Mouse (Mus musculus) neural tube, embryonic 11.5 days (tissue): ENCODE data around the gene Akap2. TPM values are rescaled to one million over a fixed set of nuclear protein-coding genes. Genes with fewer than 3 reads are reported as not detected.

Experiments used
- ATAC-seq: fragments of 200-750 bp; cut with Nextera tagmentation; 2 replicates; pipeline ENCODE4 v1.8.0; 2017; ENCODE audit warnings: moderate number of reproducible peaks, mild to moderate bottlenecking, moderate TSS enrichment, moderate library complexity; ENCODE audit not compliant: insufficient read depth, low FRiP score, low TSS enrichment
- DNase-seq: peaks from one replicate; pipeline ENCODE4 v3.0.0-alpha.2; 2015; ENCODE audit warnings: low spot score
- H3K27ac ChIP-seq: fragments of 300-500 bp; sonication (generic); 2 replicates; pipeline ENCODE4 v1.5.1; 2014; ENCODE audit warnings: low read depth, mild to moderate bottlenecking, low read length
- H3K27me3 ChIP-seq: fragments of 300-500 bp; sonication (generic); 2 replicates; pipeline ENCODE4 v1.6.1; 2014; ENCODE audit warnings: mild to moderate bottlenecking, low read length, mixed read lengths; ENCODE audit not compliant: control insufficient read depth, insufficient read depth
- H3K36me3 ChIP-seq: fragments of 300-500 bp; sonication (generic); 2 replicates; pipeline ENCODE4 v1.6.1; 2014; ENCODE audit warnings: mild to moderate bottlenecking, low read length, moderate library complexity, mixed read lengths; ENCODE audit not compliant: control insufficient read depth, insufficient read depth
- H3K4me1 ChIP-seq: fragments of 300-500 bp; sonication (generic); 2 replicates; pipeline ENCODE4 v1.6.1; 2014; ENCODE audit warnings: low read length, mixed read lengths; ENCODE audit not compliant: control insufficient read depth, insufficient read depth
- H3K4me2 ChIP-seq: fragments of 300-500 bp; sonication (generic); 2 replicates; pipeline ENCODE4 v1.6.1; 2014; ENCODE audit warnings: low read depth, mild to moderate bottlenecking, moderate library complexity
- H3K4me3 ChIP-seq: fragments of 300-500 bp; sonication (generic); 2 replicates; pipeline ENCODE4 v1.5.1; 2014; ENCODE audit warnings: low read depth, low read length
- H3K9ac ChIP-seq: fragments of 300-500 bp; sonication (generic); 2 replicates; pipeline ENCODE4 v1.6.1; 2014; ENCODE audit warnings: mild to moderate bottlenecking, low read length
- H3K9me3 ChIP-seq: fragments of 300-500 bp; sonication (generic); 2 replicates; pipeline ENCODE4 v1.6.1; 2016; ENCODE audit warnings: low read length; ENCODE audit not compliant: control insufficient read depth
- WGBS: fragments of 180-500 bp; shearing (Covaris S2); extraction: QIAGEN DNeasy Blood & Tissue Kit; methylation state at CpG from one replicate; pipeline ENCODE4 v1.1.7; 2014; 5-methylcytosine and 5-hydroxymethylcytosine counted together
- polyA plus RNA-seq: library from polyadenylated mRNA; unstranded; fragments of >200 nt; fragmentation: Nextera tagmentation; extraction: Ambion mirVana; gene quantifications from 2 replicates; pipeline ENCODE4 v1.2.1, GENCODE M21; 2014

The Akap2 gene
- polyA plus RNA-seq, 1 experiment from 2014 or later = 29.7 TPM

- no peak for DNase-seq
- Histone ChIP-seq H3K4me2 (no peak overlapping the region), H3K9me3 (no peaks in the 10 kb centered on the region), H3K27ac (no peak overlapping the region), H3K4me1 (0 out of 2 replicates have a peak, but pooled peaks cover 10% of the 10 kb centered on the region), H3K9ac (no peak overlapping the region), H3K36me3 (no peaks in the 10 kb centered on the region), H3K27me3 (no peaks in the 10 kb centered on the region), H3K4me3 (no peak overlapping the region)
- 88% methylated on average over 8 of the region's 8 CpGs for WGBS
- ATAC-seq = no peak
Observed at GRCm38 (mm10) chr4:57889773-57890172, 172.3 kb downstream of the Akap2 start.

GRCm38 (mm10) chr4:57892001-57892586, 174.6 kb downstream of the Akap2 start:
- H3K9ac ChIP-seq = no peak overlapping the region
- H3K9me3 ChIP-seq = no peaks in the 10 kb centered on the region
- H3K4me1 ChIP-seq = 0 out of 2 replicates have a peak, but pooled peaks cover 10% of the 10 kb centered on the region
- H3K27me3 ChIP-seq = no peaks in the 10 kb centered on the region
- no peak overlapping the region for H3K4me2 ChIP-seq
- no peak overlapping the region for H3K4me3 ChIP-seq
- WGBS = 52% methylated on average over 10 of the region's 10 CpGs
- DNase-seq (peak; percentile 59), ATAC-seq (peak; percentile 63)
- H3K36me3 ChIP-seq = no peaks in the 10 kb centered on the region
- no peak overlapping the region for H3K27ac ChIP-seq

- H3K36me3 ChIP-seq = no peaks in the 10 kb centered on the region
- no peak overlapping the region for H3K4me3 ChIP-seq
- no peaks in the 10 kb centered on the region for H3K27me3 ChIP-seq
- H3K4me2 ChIP-seq = no peak overlapping the region
- H3K9me3 ChIP-seq = no peaks in the 10 kb centered on the region
- ATAC-seq (no peak), DNase-seq (peak; percentile 9)
- 44% methylated on average over 5 of the region's 5 CpGs for WGBS
- H3K27ac ChIP-seq = no peak overlapping the region
- H3K4me1 ChIP-seq = 0 out of 2 replicates have a peak, but pooled peaks cover 10% of the 10 kb centered on the region
- H3K9ac ChIP-seq = no peak overlapping the region
Observed at GRCm38 (mm10) chr4:57895140-57895539, 177.7 kb downstream of the Akap2 start.

- DNase-seq (peak; percentile 6), ATAC-seq (no peak)
- Histone ChIP-seq H3K4me3 (no peak overlapping the region), H3K4me2 (no peak overlapping the region), H3K36me3 (no peaks in the 10 kb centered on the region), H3K9me3 (no peaks in the 10 kb centered on the region), H3K27ac (no peak overlapping the region), H3K4me1 (0 out of 2 replicates have a peak, but pooled peaks cover 10% of the 10 kb centered on the region), H3K27me3 (no peaks in the 10 kb centered on the region), H3K9ac (no peak overlapping the region)
- 74% methylated on average over 6 of the region's 6 CpGs for WGBS
Observed at GRCm38 (mm10) chr4:57895902-57896301, 178.4 kb downstream of the Akap2 start.

GRCm38 (mm10) chr4:57896631-57897030, 179.2 kb downstream of the Akap2 start:
- Histone ChIP-seq H3K27ac (no peak overlapping the region), H3K4me2 (no peak overlapping the region), H3K36me3 (no peaks in the 10 kb centered on the region), H3K9me3 (no peaks in the 10 kb centered on the region), H3K27me3 (no peaks in the 10 kb centered on the region), H3K4me3 (no peak overlapping the region), H3K4me1 (0 out of 2 replicates have a peak, but pooled peaks cover 6% of the 10 kb centered on the region), H3K9ac (no peak overlapping the region)
- DNase-seq = no peak
- 93% methylated on average over 3 of the region's 3 CpGs for WGBS
- no peak for ATAC-seq

- Histone ChIP-seq H3K9ac (no peak overlapping the region), H3K9me3 (no peaks in the 10 kb centered on the region), H3K4me2 (no peak overlapping the region), H3K4me3 (no peak overlapping the region), H3K4me1 (no peaks in the 10 kb centered on the region), H3K27me3 (no peaks in the 10 kb centered on the region), H3K27ac (no peak overlapping the region), H3K36me3 (no peaks in the 10 kb centered on the region)
- ATAC-seq = no peak
- 15% methylated on average over 4 of the region's 4 CpGs for WGBS
- peak; percentile 55 for DNase-seq
Observed at GRCm38 (mm10) chr4:57901210-57901609, 183.8 kb downstream of the Akap2 start.

- DNase-seq = no peak
- no peak for ATAC-seq
- H3K9me3 ChIP-seq = no peaks in the 10 kb centered on the region
- WGBS = 88% methylated on average over 5 of the region's 5 CpGs
- no peak overlapping the region for H3K9ac ChIP-seq
- no peaks in the 10 kb centered on the region for H3K4me1 ChIP-seq
- no peaks in the 10 kb centered on the region for H3K27me3 ChIP-seq
- H3K4me2 ChIP-seq = no peak overlapping the region
- H3K27ac ChIP-seq = no peak overlapping the region
- H3K4me3 ChIP-seq = no peak overlapping the region
- H3K36me3 ChIP-seq = no peaks in the 10 kb centered on the region
Observed at GRCm38 (mm10) chr4:57902619-57903018, 185.2 kb downstream of the Akap2 start.

- Histone ChIP-seq H3K4me3 (no peak overlapping the region), H3K4me2 (no peak overlapping the region), H3K9ac (no peak overlapping the region), H3K9me3 (no peaks in the 10 kb centered on the region), H3K36me3 (no peaks in the 10 kb centered on the region), H3K4me1 (no peaks in the 10 kb centered on the region), H3K27me3 (no peaks in the 10 kb centered on the region), H3K27ac (no peak overlapping the region)
- ATAC-seq (0 out of 2 replicates have a peak, but pooled peaks have one; percentile 40), DNase-seq (peak; percentile 77)
- 13% methylated on average over 5 of the region's 5 CpGs for WGBS
Observed at GRCm38 (mm10) chr4:57904211-57904610, 186.8 kb downstream of the Akap2 start.

- Histone ChIP-seq H3K4me1 (no peaks in the 10 kb centered on the region), H3K9ac (no peak overlapping the region), H3K27ac (no peak overlapping the region), H3K27me3 (no peaks in the 10 kb centered on the region), H3K4me3 (no peak overlapping the region), H3K4me2 (no peak overlapping the region), H3K36me3 (no peaks in the 10 kb centered on the region), H3K9me3 (no peaks in the 10 kb centered on the region)
- DNase-seq (no peak), ATAC-seq (no peak)
- WGBS = 29% methylated on average over 9 of the region's 9 CpGs
Observed at GRCm38 (mm10) chr4:57904638-57905037, 187.2 kb downstream of the Akap2 start.
